Mouse (Mus musculus) T-helper 2 cell (primary cell): ENCODE results near the gene Garnl3.
"Not testable (repeated sequence)": the region's sequence is repeated elsewhere in the genome, so short reads cannot be mapped to it uniquely, and the experiment has no call there.

Experiments used
- in situ Hi-C: fragments of 300-600 bp; cut with MboI, MseI; formaldehyde crosslinking; loops from one replicate; pipeline ENCODE4 v1.15.1; 2025; ENCODE audit warnings: high pct_unique_total_duplicates

Gene Garnl3

GRCm38 (mm10) chr2:33090033-33090400 is 41.4 kb downstream of the Garnl3 start:
- in situ Hi-C loops: not testable (repeated sequence)

GRCm38 (mm10) chr2:33089356-33090032 is 42.0 kb downstream of the Garnl3 start:
- in situ Hi-C loops: no loop called here

- in situ Hi-C loops: no loop called here
These were observed 44.6 kb downstream of the Garnl3 start for GRCm38 (mm10) chr2:33086671-33087363.

DNA sequence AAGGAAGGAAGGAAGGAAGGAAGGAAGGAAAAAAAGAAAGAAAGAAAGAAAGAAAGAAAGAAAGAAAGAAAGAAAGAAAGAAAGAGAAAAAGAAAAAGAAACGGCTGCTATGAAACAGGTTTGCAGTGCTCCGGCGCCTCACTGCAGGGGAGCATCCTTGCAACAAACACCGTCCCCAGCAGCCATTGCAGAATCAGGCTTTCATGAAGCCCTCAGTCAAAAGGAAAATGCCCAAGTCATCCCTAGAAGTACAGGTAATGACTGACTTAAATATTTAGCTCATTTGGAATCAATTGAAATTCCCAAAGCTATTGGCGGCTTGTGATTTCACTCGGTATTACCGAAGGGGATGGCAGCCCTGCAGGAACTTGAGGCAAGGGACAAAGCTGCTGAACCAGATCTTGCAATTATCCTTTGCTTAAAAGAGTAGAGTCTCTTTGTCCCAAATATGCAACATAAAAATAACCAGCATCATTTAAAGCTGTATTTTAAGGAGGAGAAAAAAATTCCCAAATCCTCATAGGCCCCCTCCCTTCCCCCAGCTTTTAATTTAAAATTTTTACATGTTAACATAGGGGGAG is 45.3 kb downstream of the Garnl3 start:
- in situ Hi-C loops: no loop called here

- in situ Hi-C loops: no loop called here
These were observed 47.2 kb downstream of the Garnl3 start for GRCm38 (mm10) chr2:33084221-33084620.

- in situ Hi-C loops: no loop called here
These were observed 51.3 kb downstream of the Garnl3 start for GRCm38 (mm10) chr2:33080166-33080565.

DNA sequence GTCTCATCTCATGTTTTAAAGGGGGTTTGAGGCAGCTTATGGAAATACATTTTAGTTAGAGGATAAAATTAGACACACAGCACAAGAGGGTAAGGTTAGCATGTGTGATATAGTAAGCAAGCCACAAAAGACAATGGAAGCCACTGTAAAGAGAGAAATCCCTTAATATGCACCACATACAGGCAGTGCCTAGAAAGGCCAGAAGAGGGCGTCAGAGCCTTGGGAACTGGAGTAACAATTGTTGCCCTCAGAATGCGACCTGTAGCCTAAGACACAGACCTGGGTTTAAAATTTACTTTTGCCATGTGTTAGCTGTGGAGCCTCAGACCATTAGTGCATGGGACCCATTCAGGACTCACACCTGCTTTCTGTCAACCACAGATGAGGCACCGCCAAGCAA is 54.2 kb downstream of the Garnl3 start:
- in situ Hi-C loops: no loop called here

DNA sequence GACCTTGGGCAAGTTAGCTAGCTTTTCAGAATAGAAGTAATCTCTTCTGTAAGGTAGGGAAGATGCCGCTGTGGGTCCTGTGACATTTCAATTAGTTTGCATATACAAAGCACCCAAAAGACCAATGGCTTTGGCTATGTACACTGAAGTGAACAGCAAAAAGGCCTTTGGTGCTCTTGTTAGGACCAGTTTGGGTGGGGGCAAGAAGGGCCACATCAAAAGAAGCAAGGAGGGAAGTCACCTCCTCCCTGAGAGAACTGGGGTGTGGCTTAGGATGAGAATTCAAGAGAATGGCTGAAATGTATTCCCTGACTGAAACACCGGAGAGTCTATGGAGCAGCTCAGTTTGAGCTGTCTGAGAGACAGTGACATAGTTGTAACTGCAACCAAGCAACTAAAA is 56.5 kb downstream of the Garnl3 start:
- in situ Hi-C loops: no loop called here

DNA sequence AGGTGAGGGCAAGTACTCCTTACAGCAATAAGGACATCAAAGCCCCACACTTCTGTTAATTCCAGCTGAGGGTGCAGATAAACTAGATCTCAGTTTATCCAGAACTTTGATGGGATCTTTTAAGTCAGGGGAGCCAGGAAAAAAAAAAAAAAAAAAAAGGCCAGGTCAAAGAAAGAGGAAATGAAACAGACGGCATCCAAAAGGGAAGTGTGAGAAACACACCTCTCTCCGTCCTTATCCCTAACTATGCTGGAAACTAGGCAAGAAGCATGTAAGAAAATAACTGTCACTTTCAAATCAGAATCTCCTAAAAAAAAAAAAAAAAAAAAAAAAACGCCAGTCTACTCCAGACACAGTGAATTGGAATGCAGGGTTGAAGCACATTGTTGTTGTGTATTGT is 57.3 kb downstream of the Garnl3 start:
- in situ Hi-C loops: no loop called here

DNA sequence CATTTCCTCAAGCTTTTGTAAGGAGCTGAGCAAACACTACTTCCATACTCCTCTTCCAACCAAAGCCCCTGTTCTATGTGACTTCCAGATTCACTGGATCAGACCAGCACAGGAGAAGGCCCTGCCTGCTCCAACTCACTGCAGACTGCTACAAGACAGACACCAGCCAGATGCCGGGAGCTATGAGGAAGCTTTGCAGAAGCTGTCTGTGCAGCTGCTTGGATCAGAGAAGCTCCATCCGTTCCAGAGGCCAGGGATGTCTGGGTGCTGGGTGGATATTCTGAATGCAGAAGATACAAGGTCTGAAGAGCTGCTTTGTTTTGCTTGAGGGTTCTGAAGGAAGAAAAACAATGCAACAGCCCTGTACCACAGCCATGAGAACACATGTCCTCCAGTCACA is 59.1 kb downstream of the Garnl3 start:
- in situ Hi-C loops: no loop called here

- in situ Hi-C loops: no loop called here
These were observed 65.8 kb downstream of the Garnl3 start for GRCm38 (mm10) chr2:33065610-33066009.

DNA sequence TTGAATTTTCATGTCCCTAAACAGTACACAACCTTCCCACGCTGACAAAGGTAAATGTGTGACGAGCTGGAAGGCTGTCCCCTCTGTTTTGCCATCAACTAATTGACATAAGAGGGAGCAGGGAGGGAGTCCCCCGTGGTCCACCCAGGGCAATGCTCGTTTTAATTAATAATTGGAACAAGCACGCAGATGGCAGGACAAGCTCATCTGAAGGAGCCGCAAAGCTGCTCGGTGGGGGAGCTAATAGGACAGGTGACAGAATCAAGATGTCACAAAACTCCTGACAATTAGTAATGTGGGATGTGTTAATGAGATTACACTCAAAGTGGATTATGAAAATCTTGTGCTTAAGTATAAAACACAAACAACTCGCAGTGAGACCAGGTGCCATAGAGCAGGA is 68.7 kb downstream of the Garnl3 start:
- in situ Hi-C loops: no loop called here

DNA sequence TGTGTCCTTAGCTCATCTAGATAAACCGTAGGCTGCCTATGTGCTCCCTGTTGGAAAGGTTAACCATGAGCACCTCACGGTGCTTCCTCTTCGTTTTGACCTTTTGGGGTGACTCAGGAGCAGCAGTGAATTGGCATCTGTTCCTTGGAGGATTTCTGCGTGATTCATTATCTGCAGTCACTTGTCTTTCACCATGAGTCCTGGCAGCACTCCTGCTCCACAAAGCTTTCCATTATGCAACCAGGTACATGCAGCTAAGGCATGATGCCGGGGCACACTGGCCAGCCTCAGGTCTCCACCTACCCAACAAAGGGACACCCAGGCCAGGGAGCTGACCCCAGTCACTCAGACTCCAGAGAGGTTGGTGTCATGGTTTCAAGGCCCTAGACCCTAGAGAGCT is 72.5 kb downstream of the Garnl3 start:
- in situ Hi-C loops: loop anchor here (5.0 kb wide), 1 partner anchor 38 kb away; no protein-coding TSS in a partner anchor

- in situ Hi-C loops: loop anchor here (5.0 kb wide), 1 partner anchor 40 kb away; no protein-coding TSS in a partner anchor
These were observed 73.9 kb downstream of the Garnl3 start for GRCm38 (mm10) chr2:33057514-33057913.

DNA sequence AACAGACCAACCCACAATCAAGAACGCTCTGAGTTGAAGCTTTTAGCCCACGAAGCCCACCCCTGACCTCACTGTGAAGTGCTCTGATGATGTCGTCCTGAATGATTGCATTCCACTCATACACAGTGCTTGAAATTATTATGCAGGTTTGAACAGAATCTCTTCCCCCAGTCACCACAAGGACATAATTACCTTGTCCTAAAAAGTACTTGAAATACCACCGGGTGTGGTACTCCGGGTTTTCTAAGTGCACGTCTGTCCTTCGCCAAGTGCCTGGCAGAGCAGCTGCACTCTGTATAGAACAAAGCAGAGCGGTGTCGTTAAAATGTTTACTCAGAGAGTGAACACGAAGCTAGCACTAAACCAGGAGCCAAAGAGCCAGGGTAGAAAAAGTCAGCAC is 77.5 kb downstream of the Garnl3 start:
- in situ Hi-C loops: no loop called here

- in situ Hi-C loops: no loop called here
These were observed 84.1 kb downstream of the Garnl3 start for GRCm38 (mm10) chr2:33047360-33047759.

GRCm38 (mm10) chr2:33046919-33047318 is 84.5 kb downstream of the Garnl3 start:
- in situ Hi-C loops: no loop called here

DNA sequence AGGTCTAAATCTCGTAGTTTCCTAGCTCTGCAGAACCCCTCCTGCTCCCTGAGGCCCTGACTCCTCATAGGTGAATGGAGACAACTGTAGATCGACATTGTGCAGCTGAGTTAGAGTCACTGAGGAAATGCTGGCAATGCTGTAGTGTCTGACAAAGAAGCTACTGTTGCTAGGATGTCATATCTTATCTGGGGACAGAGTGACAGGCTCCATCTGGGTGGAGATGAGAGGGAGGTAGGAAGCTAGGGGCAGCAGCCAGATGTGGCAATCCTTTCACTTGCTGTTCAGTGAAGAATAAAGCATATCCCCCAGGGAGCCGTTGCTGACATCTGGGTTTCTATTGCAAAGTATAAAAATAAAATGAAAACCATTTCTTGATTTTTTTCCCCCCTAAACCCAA is 85.6 kb downstream of the Garnl3 start:
- in situ Hi-C loops: no loop called here

GRCm38 (mm10) chr2:33042781-33043180 is 88.7 kb downstream of the Garnl3 start:
- in situ Hi-C loops: no loop called here

GRCm38 (mm10) chr2:33041571-33041970 is 89.9 kb downstream of the Garnl3 start:
- in situ Hi-C loops: no loop called here

DNA sequence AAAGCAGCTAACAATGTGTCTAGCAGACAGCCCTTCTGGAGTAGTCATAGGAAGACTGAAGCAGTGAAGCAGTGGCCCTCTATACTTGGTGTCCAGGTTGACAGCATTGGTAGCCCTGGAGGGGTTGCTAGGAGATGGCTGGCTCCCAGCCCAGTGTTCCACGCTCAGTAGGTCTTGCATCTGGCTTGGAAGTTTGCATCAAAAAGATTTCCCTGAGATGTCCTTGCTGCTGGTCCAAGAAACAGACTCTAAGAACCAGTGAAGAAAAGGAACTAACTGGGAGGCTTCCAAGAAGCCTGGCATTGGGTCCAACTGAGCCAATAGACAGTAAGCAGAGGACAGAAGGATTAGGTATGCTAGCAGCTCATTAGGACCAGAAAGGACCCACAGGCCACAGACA is 94.0 kb downstream of the Garnl3 start:
- in situ Hi-C loops: no loop called here

- in situ Hi-C loops: no loop called here
These were observed 96.2 kb downstream of the Garnl3 start for GRCm38 (mm10) chr2:33035297-33035696.

GRCm38 (mm10) chr2:33033281-33033680 is 98.2 kb downstream of the Garnl3 start:
- in situ Hi-C loops: loop anchor here (5.0 kb wide), 1 partner anchor 64 kb away; no protein-coding TSS in a partner anchor
